Mouse (Mus musculus): ENCODE data around the gene Cyp27a1.

The Cyp27a1 gene

GRCm38 (mm10) chr1:74771931-74772620, 58.7 kb downstream of the Cyp27a1 start:
- DNase-seq (ENCODE audit: low read depth) = no peak

GRCm38 (mm10) chr1:74773136-74773535, 59.8 kb downstream of the Cyp27a1 start:
- peak; percentile 53 for DNase-seq (ENCODE audit: low read depth)

GRCm38 (mm10) chr1:74774062-74774461, 60.7 kb downstream of the Cyp27a1 start:
- no peak for DNase-seq (ENCODE audit: low read depth)

- DNase-seq (ENCODE audit: low read depth) = no peak
These were observed 62.4 kb downstream of the Cyp27a1 start for GRCm38 (mm10) chr1:74775816-74776215.

- DNase-seq (ENCODE audit: low read depth) = no peak
These were observed 65.6 kb downstream of the Cyp27a1 start for GRCm38 (mm10) chr1:74778934-74779486.

GRCm38 (mm10) chr1:74782045-74782444, 68.7 kb downstream of the Cyp27a1 start:
- DNase-seq (ENCODE audit: low read depth) = no peak

GRCm38 (mm10) chr1:74783554-74783953, 70.2 kb downstream of the Cyp27a1 start:
- DNase-seq (ENCODE audit: low read depth) = no peak

- DNase-seq (ENCODE audit: low read depth) = peak; percentile 16
These were observed 70.8 kb downstream of the Cyp27a1 start for GRCm38 (mm10) chr1:74784041-74784759.
